Mouse (Mus musculus) cortical plate, adult 2 months (tissue): ENCODE data around the gene Xpnpep3.

Experiments used
- CTCF ChIP-seq: fragments of 200-500 bp; IDR thresholded peaks from 2 replicates; pipeline ENCODE4 v1.5.1; 2011; ENCODE audit warnings: mild to moderate bottlenecking, control low read depth, low read length; ENCODE audit not compliant: insufficient read depth; ENCODE audit errors: extremely low read depth
- POLR2A ChIP-seq: fragments of 200-500 bp; IDR thresholded peaks from 2 replicates; pipeline ENCODE4 v1.6.1; 2011; ENCODE audit warnings: mild to moderate bottlenecking, low read length, control low read depth; ENCODE audit not compliant: insufficient read depth; ENCODE audit errors: extremely low read depth

GRCm38 (mm10) chr15:81418065-81418464, 18.1 kb downstream of the Xpnpep3 start:
- TF ChIP-seq CTCF (no peak), POLR2A (no peak)
